Mouse (Mus musculus) G1E (cell line): ENCODE results near the gene Kalrn.

Source experiments
- CTCF ChIP-seq: IDR thresholded peaks from 2 replicates; pipeline ENCODE4 v1.5.1; 2012; ENCODE audit warnings: low read depth, low read length, inconsistent platforms, mixed read lengths
- GATA1 ChIP-seq: IDR thresholded peaks from 2 replicates; pipeline ENCODE4 v1.6.1; 2012; ENCODE audit warnings: borderline replicate concordance, low read length, inconsistent platforms, mixed read lengths
- POLR2AphosphoS5 ChIP-seq: IDR thresholded peaks from 2 replicates; pipeline ENCODE4 v1.6.1; 2012; ENCODE audit warnings: low read depth, low read length, inconsistent platforms; ENCODE audit not compliant: insufficient replicate concordance
- TAL1 ChIP-seq: conservative IDR thresholded peaks from 2 replicates; pipeline ENCODE4 v1.6.1; 2012; ENCODE audit warnings: low read depth, low read length, inconsistent platforms, mixed read lengths

DNA sequence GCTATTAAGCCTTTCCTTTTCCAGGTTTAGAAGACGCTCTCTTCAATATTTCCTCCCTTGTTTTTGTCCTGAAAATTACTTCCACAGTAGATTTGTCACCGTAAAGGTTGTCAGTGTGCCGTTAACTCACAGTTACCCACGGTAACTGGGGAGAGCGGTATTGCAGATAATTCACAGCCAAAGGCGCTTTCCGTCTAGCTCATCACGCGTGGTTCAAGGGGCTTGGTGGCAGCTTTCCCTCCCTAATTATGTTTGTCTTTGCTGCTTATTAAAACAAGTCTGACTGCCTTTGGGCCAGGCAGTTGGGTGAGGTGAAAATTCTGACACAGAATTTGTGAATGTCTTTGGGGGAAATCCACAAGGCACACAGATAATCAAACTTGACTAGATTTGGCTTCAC, 243.5 kb downstream of the Kalrn start:
- no peak for TF ChIP-seq CTCF
- TF ChIP-seq GATA1: no peak
- no peak for TF ChIP-seq TAL1
- TF ChIP-seq POLR2AphosphoS5: no peak
